Mouse (Mus musculus): ENCODE results near the gene Zbed4. TPM values are rescaled to one million over a fixed set of nuclear protein-coding genes. Genes with fewer than 3 reads are reported as not detected.
"Not testable (repeated sequence)": the region's sequence is repeated elsewhere in the genome, so short reads cannot be mapped to it uniquely, and the experiment has no call there.

The Zbed4 gene
- polyA plus RNA-seq, 1 experiment from 2014 or later: 4.9 TPM

GRCm38 (mm10) chr15:88733041-88733751, 18.3 kb upstream of the Zbed4 start:
- under 1% methylated on average over 50 of the region's 86 CpGs for WGBS
- Histone ChIP-seq H3K9me3 (ENCODE audit: control insufficient read depth) (no peaks in the 10 kb centered on the region), H3K9ac (ENCODE audit: low read depth, low read length) (peak overlapping the region; percentile 99), H3K4me1 (replicated peaks; ENCODE audit: control insufficient read depth, insufficient read depth, low read length) (peaks cover 8% of the 10 kb centered on the region), H3K4me2 (replicated peaks; ENCODE audit: low read depth) (peak overlapping the region; percentile 71), H3K4me3 (ENCODE audit: low read depth, low read length) (peak overlapping the region; percentile 99), H3K27ac (ENCODE audit: low read depth, low read length) (peak overlapping the region; percentile 95), H3K27me3 (replicated peaks; ENCODE audit: control insufficient read depth, insufficient read depth, low read length) (no peaks in the 10 kb centered on the region), H3K36me3 (ENCODE audit: control insufficient read depth, insufficient read depth) (peaks cover 20% of the 10 kb centered on the region)
- no peak for TF ChIP-seq CTCF (IDR thresholded peaks at IDR 0.05; ENCODE audit: low read depth)
- ATAC-seq: peak; percentile 35

GRCm38 (mm10) chr15:88733834-88734571, 17.5 kb upstream of the Zbed4 start, which contains the start of gene Brd1:
Gene Brd1 (minus strand): TSS chr15:88734233.
- peak within 1 kb of the TSS; percentile 71 for H3K4me2 ChIP-seq (replicated peaks; ENCODE audit: low read depth)
- ATAC-seq: peak; percentile 78
- H3K27me3 ChIP-seq (replicated peaks; ENCODE audit: control insufficient read depth, insufficient read depth, low read length): no peaks in the 10 kb centered on the region
- H3K36me3 ChIP-seq (ENCODE audit: control insufficient read depth, insufficient read depth): peaks cover 14% of the 10 kb centered on the region
- H3K4me3 ChIP-seq (ENCODE audit: low read depth, low read length): peak within 1 kb of the TSS; percentile 99
- peak within 1 kb of the TSS; percentile 99 for H3K9ac ChIP-seq (ENCODE audit: low read depth, low read length)
- H3K4me1 ChIP-seq (replicated peaks; ENCODE audit: control insufficient read depth, insufficient read depth, low read length): peaks cover 8% of the 10 kb centered on the region
- WGBS: under 1% methylated on average over 96 of the region's 103 CpGs
- no peak for TF ChIP-seq CTCF (IDR thresholded peaks at IDR 0.05; ENCODE audit: low read depth)
- peak within 1 kb of the TSS; percentile 95 for H3K27ac ChIP-seq (ENCODE audit: low read depth, low read length)
- H3K9me3 ChIP-seq (ENCODE audit: control insufficient read depth): no peaks in the 10 kb centered on the region

- Histone ChIP-seq H3K4me2 (replicated peaks; ENCODE audit: low read depth) (no peak overlapping the region), H3K27me3 (replicated peaks; ENCODE audit: control insufficient read depth, insufficient read depth, low read length) (no peaks in the 10 kb centered on the region), H3K36me3 (ENCODE audit: control insufficient read depth, insufficient read depth) (no peaks in the 10 kb centered on the region), H3K27ac (ENCODE audit: low read depth, low read length) (no peak overlapping the region), H3K9me3 (ENCODE audit: control insufficient read depth) (no peaks in the 10 kb centered on the region), H3K9ac (ENCODE audit: low read depth, low read length) (no peak overlapping the region), H3K4me3 (ENCODE audit: low read depth, low read length) (no peak overlapping the region), H3K4me1 (replicated peaks; ENCODE audit: control insufficient read depth, insufficient read depth, low read length) (peaks cover 7% of the 10 kb centered on the region)
- TF ChIP-seq CTCF (IDR thresholded peaks at IDR 0.05; ENCODE audit: low read depth): no peak
- ATAC-seq: no peak
- WGBS: 79% methylated on average over 4 of the region's 4 CpGs
These were observed 15.3 kb upstream of the Zbed4 start for GRCm38 (mm10) chr15:88736166-88736565.

- ATAC-seq: no peak
- no peak overlapping the region for H3K4me3 ChIP-seq (ENCODE audit: low read depth, low read length)
- H3K9me3 ChIP-seq (ENCODE audit: control insufficient read depth): no peaks in the 10 kb centered on the region
- no peak overlapping the region for H3K9ac ChIP-seq (ENCODE audit: low read depth, low read length)
- H3K27ac ChIP-seq (ENCODE audit: low read depth, low read length): no peak overlapping the region
- H3K27me3 ChIP-seq (replicated peaks; ENCODE audit: control insufficient read depth, insufficient read depth, low read length): no peaks in the 10 kb centered on the region
- no peaks in the 10 kb centered on the region for H3K36me3 ChIP-seq (ENCODE audit: control insufficient read depth, insufficient read depth)
- H3K4me2 ChIP-seq (replicated peaks; ENCODE audit: low read depth): no peak overlapping the region
- TF ChIP-seq CTCF (IDR thresholded peaks at IDR 0.05; ENCODE audit: low read depth): no peak
- H3K4me1 ChIP-seq (replicated peaks; ENCODE audit: control insufficient read depth, insufficient read depth, low read length): peaks cover 5% of the 10 kb centered on the region; the same call in 1 of the 2 replicates
- 83% methylated on average over 2 of the region's 2 CpGs for WGBS
These were observed 13.0 kb upstream of the Zbed4 start for GRCm38 (mm10) chr15:88738466-88738865.

- Histone ChIP-seq H3K4me1 (replicated peaks; ENCODE audit: control insufficient read depth, insufficient read depth, low read length) (no peaks in the 10 kb centered on the region), H3K4me3 (ENCODE audit: low read depth, low read length) (no peak overlapping the region), H3K9me3 (ENCODE audit: control insufficient read depth) (no peaks in the 10 kb centered on the region), H3K4me2 (replicated peaks; ENCODE audit: low read depth) (no peak overlapping the region), H3K9ac (ENCODE audit: low read depth, low read length) (no peak overlapping the region), H3K36me3 (ENCODE audit: control insufficient read depth, insufficient read depth) (no peaks in the 10 kb centered on the region), H3K27ac (ENCODE audit: low read depth, low read length) (no peak overlapping the region), H3K27me3 (replicated peaks; ENCODE audit: control insufficient read depth, insufficient read depth, low read length) (no peaks in the 10 kb centered on the region)
- TF ChIP-seq CTCF (IDR thresholded peaks at IDR 0.05; ENCODE audit: low read depth): no peak
- 80% methylated on average over 6 of the region's 6 CpGs for WGBS
- ATAC-seq: no peak
These were observed 10.1 kb upstream of the Zbed4 start for GRCm38 (mm10) chr15:88741366-88741765.

GRCm38 (mm10) chr15:88743371-88743770, 8.1 kb upstream of the Zbed4 start:
- not testable (repeated sequence) for H3K27me3 ChIP-seq (replicated peaks; ENCODE audit: control insufficient read depth, insufficient read depth, low read length); H3K9me3 ChIP-seq (ENCODE audit: control insufficient read depth); H3K4me2 ChIP-seq (replicated peaks; ENCODE audit: low read depth); H3K27ac ChIP-seq (ENCODE audit: low read depth, low read length); H3K4me3 ChIP-seq (ENCODE audit: low read depth, low read length); H3K36me3 ChIP-seq (ENCODE audit: control insufficient read depth, insufficient read depth); ATAC-seq; H3K4me1 ChIP-seq (replicated peaks; ENCODE audit: control insufficient read depth, insufficient read depth, low read length); H3K9ac ChIP-seq (ENCODE audit: low read depth, low read length)
- 84% methylated on average over 5 of the region's 5 CpGs for WGBS
